Mouse (Mus musculus) ES-Bruce4 (cell line): ENCODE data around the gene Gm17720.

Experiments
- CTCF ChIP-seq: IDR thresholded peaks from one replicate; pipeline ENCODE4 v1.8.1; 2011; ENCODE audit warnings: low read depth, low read length
- POLR2A ChIP-seq: IDR thresholded peaks from one replicate; pipeline ENCODE4 v1.8.1; 2011; ENCODE audit warnings: low read length; ENCODE audit not compliant: insufficient read depth

GRCm38 (mm10) chr8:110071600-110071999 lies 31.0 kb downstream of the Gm17720 start:
- peak; percentile 98 for TF ChIP-seq CTCF
- no peak for TF ChIP-seq POLR2A
